Mouse (Mus musculus) left cerebral cortex, adult 2 months (tissue): ENCODE data around the gene Gm49368. TPM values are rescaled to one million over a fixed set of nuclear protein-coding genes. Genes with fewer than 3 reads are reported as not detected.

Experiments
- DNase-seq, 2 experiments: peaks; one replicate each; pipeline ENCODE4 v3.0.0; 2021 to 2022; ENCODE audit warnings: low spot score in 2 of 2, mixed read lengths in 1 of 2; ENCODE audit errors: extremely low spot score in 1 of 2
- H3K27ac ChIP-seq: fragments of 200-600 bp; 2 replicates; pipeline ENCODE4 v1.8.1; 2022
- H3K4me3 ChIP-seq: fragments of 200-600 bp; 2 replicates; pipeline ENCODE4 v1.8.1; 2022
- CTCF ChIP-seq: fragments of 200-600 bp; IDR thresholded peaks from 2 replicates; pipeline ENCODE4 v1.8.1; 2022; ENCODE audit warnings: antibody characterized with exemption, mild to moderate bottlenecking, moderate library complexity
- intact Hi-C: fragments of 180-260 bp; cut with DNase I; formaldehyde crosslinking; loops from one replicate; pipeline ENCODE4 v1.15.1; 2025
- total RNA-seq, 2 experiments: library from RNA; stranded (reverse); gene quantifications; 2 replicates each; pipeline ENCODE4 v1.2.3; 2021

Gene Gm49368
- total RNA-seq, 2 experiments from 2014 or later: not detected

DNA sequence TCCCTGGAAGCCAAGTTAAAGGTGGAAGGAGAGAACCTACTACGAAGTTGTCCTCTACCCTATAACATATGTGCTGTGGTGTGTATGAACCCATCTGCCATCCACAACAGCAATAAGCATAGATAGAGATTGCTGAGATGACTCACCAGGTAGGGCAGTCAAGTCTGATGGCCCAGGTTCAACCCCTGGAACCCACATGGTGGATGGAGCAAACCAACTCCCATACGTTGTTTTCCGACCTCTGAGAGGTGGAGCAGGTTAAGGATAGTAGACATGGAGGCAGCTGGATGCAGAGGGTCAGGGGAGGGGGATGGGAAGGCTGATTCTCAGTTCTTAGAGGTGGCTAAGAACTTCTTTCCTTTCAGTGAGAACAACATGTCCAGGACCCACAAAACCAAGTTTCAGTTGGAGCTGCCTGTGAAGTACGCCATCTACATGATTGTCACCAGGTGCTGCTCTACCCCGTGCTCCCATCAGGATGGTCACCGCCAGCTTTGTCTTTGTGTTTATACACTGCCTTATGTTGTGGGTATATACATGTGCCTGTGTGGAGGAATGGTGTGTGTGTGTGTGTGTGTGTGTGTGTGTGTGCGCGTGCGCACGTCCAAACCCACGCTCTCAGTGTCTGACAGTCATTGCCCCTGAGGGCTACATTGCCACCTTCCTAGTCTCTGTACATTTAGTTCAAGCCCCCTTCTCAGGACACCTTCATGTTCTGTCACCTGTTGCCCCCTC, 52.1 kb downstream of the Gm49368 start:
- TF ChIP-seq CTCF: no peak
- DNase-seq: no peak
- Histone ChIP-seq H3K4me3 (no peak overlapping the region), H3K27ac (no peak overlapping the region)
- intact Hi-C loops: no loop called here

DNA sequence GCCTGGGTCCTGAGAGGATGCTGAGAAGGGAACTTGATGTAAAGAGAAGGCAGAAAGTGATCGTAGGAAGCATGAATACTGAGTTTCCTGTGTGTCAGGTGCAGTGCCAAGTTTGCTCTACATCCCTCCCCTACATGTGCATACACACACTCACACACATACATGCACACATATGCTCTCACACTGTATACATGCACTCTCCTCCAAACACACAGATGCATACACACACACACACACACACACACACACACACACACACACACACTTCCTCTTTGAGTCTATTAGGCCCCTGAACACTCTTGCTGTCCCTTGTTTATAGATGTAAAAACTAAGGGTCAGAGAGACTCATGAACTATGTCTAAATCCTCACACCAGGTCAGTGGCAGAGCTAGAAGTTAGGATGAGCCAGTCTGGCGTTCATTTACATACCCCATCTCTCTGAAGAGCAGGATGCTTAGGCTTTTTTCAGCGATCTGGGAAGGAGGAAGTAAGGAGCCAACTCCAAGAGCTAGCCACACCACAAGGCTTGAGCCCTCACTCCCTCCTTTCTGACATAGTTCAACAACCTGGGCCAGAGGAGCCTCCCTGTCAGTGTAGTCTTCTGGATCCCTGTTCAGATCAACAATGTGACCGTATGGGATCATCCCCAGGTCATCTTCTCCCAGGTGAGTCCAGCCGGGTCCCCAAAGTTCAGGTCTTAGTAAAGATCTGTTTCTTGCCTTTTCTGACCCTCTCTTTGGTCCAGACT, 52.9 kb downstream of the Gm49368 start:
- intact Hi-C loops: no loop called here
- no peak overlapping the region for H3K4me3 ChIP-seq
- DNase-seq: no peak
- no peak for TF ChIP-seq CTCF
- no peak overlapping the region for H3K27ac ChIP-seq

DNA sequence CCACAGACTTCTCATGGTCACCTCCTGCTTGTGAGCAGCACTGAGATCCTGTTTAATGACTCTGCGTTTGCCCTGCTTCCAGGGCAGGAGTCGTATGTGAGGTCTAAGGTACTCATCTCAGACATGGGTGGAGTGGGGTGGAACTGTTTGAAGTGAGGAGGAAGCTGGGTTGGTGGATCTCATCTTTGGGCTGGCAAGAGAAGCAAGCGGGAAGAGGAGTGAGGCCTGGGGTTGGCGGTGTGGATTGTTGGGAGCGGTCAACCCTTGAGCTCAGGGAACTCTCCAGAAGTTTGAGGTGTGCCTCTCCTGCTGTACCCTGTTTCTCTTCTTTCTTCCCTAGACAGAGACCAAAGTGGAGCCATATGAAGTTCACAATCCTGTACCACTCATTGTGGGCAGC, 53.9 kb downstream of the Gm49368 start:
- DNase-seq: no peak
- TF ChIP-seq CTCF: no peak
- Histone ChIP-seq H3K4me3 (no peak overlapping the region), H3K27ac (no peak overlapping the region)
- intact Hi-C loops: no loop called here

- no peak overlapping the region for H3K4me3 ChIP-seq
- H3K27ac ChIP-seq: no peak overlapping the region
- no peak for DNase-seq
- no peak for TF ChIP-seq CTCF
- intact Hi-C loops: no loop called here
Measured at GRCm38 (mm10) chr7:128119726-128120490, 57.4 kb downstream of the Gm49368 start.

- intact Hi-C loops: no loop called here
- no peak for TF ChIP-seq CTCF
- Histone ChIP-seq H3K27ac (no peak within 1 kb of the TSS), H3K4me3 (no peak within 1 kb of the TSS)
- DNase-seq: no peak
Measured at GRCm38 (mm10) chr7:128128741-128129720, 66.5 kb downstream of the Gm49368 start, which contains the start of gene Itgax. TSS of gene Itgax (plus strand) at chr7:128129547.

- DNase-seq: no peak
- Histone ChIP-seq H3K4me3 (no peak overlapping the region), H3K27ac (no peak overlapping the region)
- intact Hi-C loops: no loop called here
- no peak for TF ChIP-seq CTCF
Measured at GRCm38 (mm10) chr7:128132148-128132547, 69.7 kb downstream of the Gm49368 start.

DNA sequence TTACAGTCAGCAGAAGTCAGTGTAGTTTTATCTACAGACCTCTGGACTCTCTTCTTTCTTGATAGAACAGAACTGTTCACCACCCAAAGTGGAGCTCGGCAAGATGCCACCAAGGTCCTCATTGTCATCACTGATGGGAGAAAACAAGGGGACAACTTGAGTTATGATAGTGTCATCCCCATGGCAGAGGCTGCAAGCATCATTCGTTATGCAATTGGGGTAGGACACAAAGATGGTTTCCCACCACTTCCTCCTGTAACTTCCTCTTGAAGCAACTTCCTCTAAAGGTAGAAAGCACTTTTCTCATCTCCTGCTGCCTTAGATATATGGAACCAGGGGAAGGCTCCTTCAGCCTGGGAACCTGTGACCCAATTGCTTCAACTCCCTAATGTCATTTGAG, 71.1 kb downstream of the Gm49368 start:
- no peak for TF ChIP-seq CTCF
- DNase-seq: no peak
- Histone ChIP-seq H3K27ac (no peak overlapping the region), H3K4me3 (no peak overlapping the region)
- intact Hi-C loops: no loop called here

DNA sequence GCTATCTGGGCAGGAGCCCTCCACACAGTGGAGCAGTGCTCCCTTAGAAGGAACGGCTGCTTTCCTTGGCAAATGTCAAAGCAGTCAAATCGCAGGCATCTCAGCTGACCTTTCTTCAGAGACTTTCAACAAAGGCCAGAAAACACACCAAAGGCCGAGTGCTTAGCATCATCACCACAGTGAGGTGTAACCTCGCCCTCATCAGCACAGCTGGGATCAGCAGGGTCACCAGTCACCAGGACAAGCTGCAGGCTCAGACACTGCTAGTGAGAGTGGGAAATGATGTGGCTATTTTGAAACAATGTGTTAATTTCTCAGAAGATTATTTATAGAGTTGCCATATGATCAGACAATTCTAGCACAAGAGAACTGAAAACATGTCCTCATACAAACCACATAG, 74.4 kb downstream of the Gm49368 start:
- intact Hi-C loops: no loop called here
- Histone ChIP-seq H3K27ac (no peak overlapping the region), H3K4me3 (no peak overlapping the region)
- no peak for DNase-seq
- TF ChIP-seq CTCF: no peak

DNA sequence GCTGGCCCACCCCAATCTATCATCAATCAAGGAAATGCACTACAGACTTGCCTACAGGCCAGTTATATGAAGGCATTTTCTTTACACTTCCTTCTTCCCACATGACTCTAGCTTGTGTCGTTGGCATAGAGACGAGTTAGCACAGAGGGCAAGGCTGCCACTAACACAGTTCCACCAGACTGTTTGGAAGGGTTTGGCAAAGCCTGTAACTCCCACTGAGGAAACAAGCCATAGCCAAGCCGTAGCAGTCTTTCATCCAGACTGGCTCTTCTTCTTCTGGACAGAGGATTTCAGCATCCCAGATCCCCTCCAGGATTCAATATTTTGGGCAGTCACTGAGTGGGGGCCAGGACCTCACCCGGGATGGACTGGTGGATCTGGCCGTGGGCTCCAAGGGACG, 77.1 kb downstream of the Gm49368 start:
- Histone ChIP-seq H3K27ac (no peak overlapping the region), H3K4me3 (no peak overlapping the region)
- TF ChIP-seq CTCF: no peak
- intact Hi-C loops: no loop called here
- DNase-seq: no peak

DNA sequence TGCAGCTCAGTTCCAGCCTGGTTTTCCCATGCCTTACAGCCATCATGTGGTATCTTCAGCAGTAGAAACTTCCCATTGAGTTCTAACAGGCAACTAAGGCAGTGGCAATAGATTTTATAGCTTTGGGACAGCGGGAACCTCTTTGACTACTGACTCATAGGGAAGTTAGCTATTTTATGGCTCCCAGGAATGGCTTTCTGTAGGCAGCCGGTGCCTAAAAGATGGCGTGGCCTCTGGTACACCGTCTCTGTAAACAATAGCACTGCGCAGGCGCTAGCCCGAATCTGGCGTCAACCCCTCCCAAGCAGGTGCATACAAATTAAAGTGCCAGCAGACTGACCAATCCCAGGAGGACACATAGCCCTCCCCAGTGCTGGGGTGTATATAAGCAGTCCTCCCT, 88.5 kb downstream of the Gm49368 start:
- DNase-seq: no peak

GRCm38 (mm10) chr7:128154076-128154475, 91.6 kb downstream of the Gm49368 start, which contains the start of gene Itgad:
TSS of gene Itgad (plus strand) at chr7:128154376.
- no peak within 1 kb of the TSS for H3K27ac ChIP-seq
- H3K4me3 ChIP-seq: no peak within 1 kb of the TSS
- intact Hi-C loops: no loop called here
- no peak for DNase-seq
- no peak for TF ChIP-seq CTCF

More for the DNA sequence above, 88.5 kb downstream of the Gm49368 start:
- TF ChIP-seq CTCF: no peak
- no peak overlapping the region for H3K27ac ChIP-seq
- intact Hi-C loops: no loop called here
- H3K4me3 ChIP-seq: no peak overlapping the region
